Mouse (Mus musculus) ES-Bruce4 (cell line): ENCODE measurements around the gene Ptpn14. TPM values are rescaled to one million over a fixed set of nuclear protein-coding genes. Genes with fewer than 3 reads are reported as not detected.

Source experiments
- H3K27ac ChIP-seq: 2 replicates; pipeline ENCODE4 v1.5.1; 2012; ENCODE audit warnings: low read length, inconsistent platforms; ENCODE audit not compliant: insufficient read depth
- H3K27me3 ChIP-seq: 2 replicates; pipeline ENCODE4 v1.6.1; 2012; ENCODE audit warnings: mild to moderate bottlenecking, low read length, inconsistent platforms; ENCODE audit not compliant: control insufficient read depth, poor library complexity, insufficient read depth, severe bottlenecking
- H3K36me3 ChIP-seq: 2 replicates; pipeline ENCODE4 v1.6.1; 2012; ENCODE audit warnings: inconsistent platforms, mild to moderate bottlenecking, low read length, moderate library complexity; ENCODE audit not compliant: control insufficient read depth, poor library complexity, insufficient read depth, severe bottlenecking
- H3K4me1 ChIP-seq: one replicate; pipeline ENCODE4 v1.8.1; 2011; ENCODE audit warnings: low read length; ENCODE audit not compliant: control insufficient read depth, insufficient read depth
- H3K4me3 ChIP-seq: 2 replicates; pipeline ENCODE4 v1.5.1; 2011; ENCODE audit warnings: low read depth, mild to moderate bottlenecking, low read length
- H3K9ac ChIP-seq: 2 replicates; pipeline ENCODE4 v1.6.1; 2012; ENCODE audit warnings: low read depth, mild to moderate bottlenecking, inconsistent platforms; ENCODE audit not compliant: poor library complexity, severe bottlenecking
- H3K9me3 ChIP-seq: replicated peaks from 2 replicates; pipeline ENCODE4 v1.6.1; 2012; ENCODE audit warnings: mild to moderate bottlenecking, low read length, inconsistent platforms; ENCODE audit not compliant: control insufficient read depth, poor library complexity, insufficient read depth, severe bottlenecking
- CTCF ChIP-seq: IDR thresholded peaks from one replicate; pipeline ENCODE4 v1.8.1; 2011; ENCODE audit warnings: low read depth, low read length
- EP300 ChIP-seq: IDR thresholded peaks from 2 replicates; pipeline ENCODE4 v1.6.1; 2011; ENCODE audit warnings: low read depth, low read length; ENCODE audit not compliant: insufficient read depth
- POLR2A ChIP-seq: IDR thresholded peaks from one replicate; pipeline ENCODE4 v1.8.1; 2011; ENCODE audit warnings: low read length; ENCODE audit not compliant: insufficient read depth
- polyA plus RNA-seq: library from polyadenylated mRNA; stranded (reverse); fragments of >200 nt; gene quantifications from 2 replicates; pipeline ENCODE4 v1.2.4, GENCODE M21; 2011; ENCODE audit warnings: low read depth; ENCODE audit not compliant: missing spikeins, insufficient read depth, insufficient read length

Gene Ptpn14
- polyA plus RNA-seq, 1 experiment, result 141 TPM

GRCm38 (mm10) chr1:189820111-189820510 is 92.0 kb downstream of the Ptpn14 start:
- no peak for TF ChIP-seq POLR2A
- TF ChIP-seq CTCF, result no peak
- no peak for TF ChIP-seq EP300
- Histone ChIP-seq H3K9me3 (no peaks in the 10 kb centered on the region), H3K27me3 (no peaks in the 10 kb centered on the region), H3K4me3 (no peak overlapping the region), H3K4me1 (peaks cover 3% of the 10 kb centered on the region), H3K9ac (no peak overlapping the region), H3K27ac (no peak overlapping the region), H3K36me3 (no peaks in the 10 kb centered on the region)

GRCm38 (mm10) chr1:189824436-189824835 is 96.4 kb downstream of the Ptpn14 start:
- TF ChIP-seq CTCF (no peak), POLR2A (no peak), EP300 (no peak)
- Histone ChIP-seq H3K4me3 (no peak overlapping the region), H3K27me3 (no peaks in the 10 kb centered on the region)

DNA sequence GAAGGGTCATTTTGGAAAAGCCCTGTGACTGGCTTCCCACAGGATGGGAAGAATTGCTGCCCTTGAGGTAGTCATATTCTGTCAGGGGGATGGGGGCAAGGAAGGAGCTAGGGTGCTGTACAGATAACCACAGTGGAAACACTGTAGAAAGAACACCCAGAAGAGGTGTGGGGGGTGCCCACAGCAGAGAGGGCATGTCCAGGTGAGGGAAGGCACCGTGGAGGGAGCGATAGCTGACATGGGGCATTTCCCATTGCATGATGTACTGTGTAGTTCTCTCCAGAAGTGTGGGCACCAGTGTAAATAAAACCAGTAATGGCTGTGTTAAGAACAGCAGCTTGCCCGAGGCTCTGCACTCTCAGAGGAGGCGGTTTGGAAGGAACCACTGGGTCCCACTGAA is 102.3 kb downstream of the Ptpn14 start:
- H3K27ac ChIP-seq, result no peak overlapping the region
- H3K4me1 ChIP-seq, result peaks cover 7% of the 10 kb centered on the region
- peaks cover 5% of the 10 kb centered on the region for H3K36me3 ChIP-seq
- H3K9ac ChIP-seq, result no peak overlapping the region
- no peaks in the 10 kb centered on the region for H3K9me3 ChIP-seq
- no peak overlapping the region for H3K4me3 ChIP-seq
- H3K27me3 ChIP-seq, result no peaks in the 10 kb centered on the region
- TF ChIP-seq CTCF, result no peak
- no peak for TF ChIP-seq EP300

More at GRCm38 (mm10) chr1:189824436-189824835, 96.4 kb downstream of the Ptpn14 start:
- H3K9ac ChIP-seq, result no peak overlapping the region
- no peak overlapping the region for H3K27ac ChIP-seq
- H3K4me1 ChIP-seq, result no peaks in the 10 kb centered on the region
- no peaks in the 10 kb centered on the region for H3K9me3 ChIP-seq
- peaks cover 5% of the 10 kb centered on the region for H3K36me3 ChIP-seq

DNA sequence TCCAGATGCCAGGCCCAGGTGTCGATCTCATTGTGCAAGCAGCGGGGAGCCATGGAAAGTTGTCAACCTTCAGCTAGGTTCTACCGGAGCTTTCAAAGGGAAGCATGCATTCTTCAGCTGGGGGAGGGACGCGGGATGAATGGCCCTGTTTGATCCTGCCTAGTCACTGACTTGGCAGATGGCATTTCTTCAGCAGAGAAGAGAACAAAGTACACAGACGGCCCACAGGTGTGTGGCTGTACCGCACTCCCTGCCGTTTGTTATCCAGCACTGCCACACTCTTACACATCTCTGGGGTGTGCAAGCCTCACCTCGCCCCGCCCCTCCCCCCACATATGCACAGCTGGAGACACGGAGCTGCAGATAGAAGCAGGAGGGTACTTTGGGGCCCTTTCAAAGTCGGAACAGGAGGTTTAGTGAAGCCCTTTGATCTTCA is 102.7 kb downstream of the Ptpn14 start:
- Histone ChIP-seq H3K27me3 (no peaks in the 10 kb centered on the region), H3K27ac (no peak overlapping the region), H3K9me3 (no peaks in the 10 kb centered on the region), H3K4me3 (no peak overlapping the region), H3K4me1 (peaks cover 7% of the 10 kb centered on the region), H3K9ac (no peak overlapping the region), H3K36me3 (peaks cover 3% of the 10 kb centered on the region)
- no peak for TF ChIP-seq POLR2A
- no peak for TF ChIP-seq CTCF
- peak; percentile 57; the same call in 1 of the 2 replicates for TF ChIP-seq EP300

DNA sequence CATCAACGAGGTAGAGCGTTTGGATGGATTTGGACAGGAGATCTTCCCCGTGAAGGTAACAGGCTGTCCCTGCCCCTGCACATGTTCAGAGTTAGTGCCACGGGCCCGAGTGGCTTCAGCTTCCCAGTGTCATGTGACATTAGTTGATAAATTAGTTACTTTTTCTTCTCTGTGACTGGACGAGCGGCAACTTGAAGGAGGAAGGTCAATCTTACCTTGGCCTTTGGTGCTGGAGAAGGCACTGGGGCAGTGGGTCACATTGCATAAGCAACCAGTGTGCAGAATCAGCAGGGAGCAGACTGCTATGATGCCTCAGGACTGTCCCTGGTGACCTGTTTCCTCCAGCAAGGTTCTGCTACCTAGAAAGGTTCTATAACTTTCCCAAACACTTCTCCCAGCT is 105.3 kb downstream of the Ptpn14 start:
- no peak overlapping the region for H3K9ac ChIP-seq
- no peaks in the 10 kb centered on the region for H3K9me3 ChIP-seq
- peaks cover 7% of the 10 kb centered on the region for H3K4me1 ChIP-seq
- no peaks in the 10 kb centered on the region for H3K27me3 ChIP-seq
- no peak for TF ChIP-seq POLR2A
- TF ChIP-seq CTCF, result no peak
- TF ChIP-seq EP300, result no peak
- H3K36me3 ChIP-seq, result 0 out of 2 replicates have a peak, but pooled peaks cover 2% of the 10 kb centered on the region
- no peak overlapping the region for H3K4me3 ChIP-seq
- no peak overlapping the region for H3K27ac ChIP-seq

GRCm38 (mm10) chr1:189834166-189834565 is 106.1 kb downstream of the Ptpn14 start:
- Histone ChIP-seq H3K4me3 (no peak overlapping the region), H3K9me3 (no peaks in the 10 kb centered on the region), H3K27ac (no peak overlapping the region), H3K4me1 (peaks cover 7% of the 10 kb centered on the region), H3K27me3 (no peaks in the 10 kb centered on the region), H3K36me3 (0 out of 2 replicates have a peak, but pooled peaks cover 2% of the 10 kb centered on the region), H3K9ac (no peak overlapping the region)
- TF ChIP-seq CTCF, result no peak
- TF ChIP-seq POLR2A, result no peak
- TF ChIP-seq EP300, result no peak
